Mouse (Mus musculus) right cerebral cortex, postnatal 25 days (tissue): Measurements from ENCODE around the gene Card10.
"Not testable (repeated sequence)": the region's sequence is repeated elsewhere in the genome, so short reads cannot be mapped to it uniquely, and the experiment has no call there.

Experiments used
- DNase-seq: peaks from one replicate; pipeline ENCODE4 v3.0.0; 2022

Gene Card10

GRCm38 (mm10) chr15:78802776-78803391, at the start of gene Card10:
TSS of gene Card10 (minus strand) at chr15:78803042.
- no peak for DNase-seq

GRCm38 (mm10) chr15:78851505-78852153, 48.8 kb upstream of the Card10 start:
- DNase-seq, result peak; percentile 80

GRCm38 (mm10) chr15:78850944-78851343, 48.1 kb upstream of the Card10 start:
- DNase-seq, result no peak

GRCm38 (mm10) chr15:78850059-78850824, 47.4 kb upstream of the Card10 start:
- no peak for DNase-seq

GRCm38 (mm10) chr15:78849485-78849884, 46.6 kb upstream of the Card10 start:
- DNase-seq, result no peak

GRCm38 (mm10) chr15:78848467-78848866, 45.6 kb upstream of the Card10 start:
- peak; percentile 70 for DNase-seq

- not testable (repeated sequence) for DNase-seq
Measured at GRCm38 (mm10) chr15:78846805-78847204, 44.0 kb upstream of the Card10 start.

- no peak for DNase-seq
Measured at GRCm38 (mm10) chr15:78846352-78846751, 43.5 kb upstream of the Card10 start.

GRCm38 (mm10) chr15:78845867-78846266, 43.0 kb upstream of the Card10 start:
- DNase-seq, result no peak

GRCm38 (mm10) chr15:78845321-78845720, 42.5 kb upstream of the Card10 start:
- no peak for DNase-seq

GRCm38 (mm10) chr15:78844791-78845190, 41.9 kb upstream of the Card10 start:
- no peak for DNase-seq

- no peak for DNase-seq
Measured at GRCm38 (mm10) chr15:78843581-78844469, 41.0 kb upstream of the Card10 start.

GRCm38 (mm10) chr15:78842371-78843163, 39.7 kb upstream of the Card10 start, which contains the start of gene Cdc42ep1:
TSS of gene Cdc42ep1 (plus strand) at chr15:78842624.
- DNase-seq, result peak; percentile 43

GRCm38 (mm10) chr15:78841161-78841790, 38.4 kb upstream of the Card10 start:
- no peak for DNase-seq

GRCm38 (mm10) chr15:78840751-78841150, 37.9 kb upstream of the Card10 start:
- no peak for DNase-seq

- no peak for DNase-seq
Measured at GRCm38 (mm10) chr15:78840241-78840640, 37.4 kb upstream of the Card10 start.

- DNase-seq, result no peak
Measured at GRCm38 (mm10) chr15:78839744-78840143, 36.9 kb upstream of the Card10 start.

- DNase-seq, result no peak
Measured at GRCm38 (mm10) chr15:78836086-78836621, 33.3 kb upstream of the Card10 start.

GRCm38 (mm10) chr15:78835200-78836085, 32.6 kb upstream of the Card10 start:
- no peak for DNase-seq
